Mouse (Mus musculus) B cell, adult 2 months (primary cell): ENCODE measurements around the gene Il11ra2.
"Not testable (repeated sequence)": the region's sequence is repeated elsewhere in the genome, so short reads cannot be mapped to it uniquely, and the experiment has no call there.

Experiments
- DNase-seq, 2 experiments: peaks; one replicate each; pipeline ENCODE4 v3.0.0; 2022

The Il11ra2 gene

GRCm38 (mm10) chr4:42661793-42662192, at the start of gene Il11ra2:
Il11ra2 (minus strand) TSS chr4:42661893.
- DNase-seq, result not testable (repeated sequence)

- DNase-seq, result not testable (repeated sequence)
Observed at GRCm38 (mm10) chr4:42682183-42682524, 20.5 kb upstream of the Il11ra2 start.

- not testable (repeated sequence) for DNase-seq
Observed at GRCm38 (mm10) chr4:42681473-42682182, 19.9 kb upstream of the Il11ra2 start.

GRCm38 (mm10) chr4:42680374-42681356, 19.0 kb upstream of the Il11ra2 start:
- DNase-seq, result not testable (repeated sequence)

GRCm38 (mm10) chr4:42679365-42679764, 17.7 kb upstream of the Il11ra2 start:
- DNase-seq, result not testable (repeated sequence)

- not testable (repeated sequence) for DNase-seq
Observed at GRCm38 (mm10) chr4:42675415-42675814, 13.7 kb upstream of the Il11ra2 start.

GRCm38 (mm10) chr4:42654951-42655350, 6.7 kb downstream of the Il11ra2 start, which contains the start of gene Ccl27b:
Ccl27b (plus strand) TSS chr4:42655251.
- DNase-seq, result not testable (repeated sequence)

GRCm38 (mm10) chr4:42629419-42629818, 32.3 kb downstream of the Il11ra2 start, which contains the start of gene Gm2564:
Gm2564 (plus strand) TSS chr4:42629719.
- DNase-seq, result not testable (repeated sequence)

GRCm38 (mm10) chr4:42611895-42612294, 49.8 kb downstream of the Il11ra2 start, which contains the start of gene Gm10591:
Gm10591 (plus strand) TSS chr4:42612195.
- DNase-seq, result not testable (repeated sequence)
